Mouse (Mus musculus) lung, embryonic 14.5 days (tissue): ENCODE measurements at regions not wholly inside any gene's neighbourhood (a gene's known extent, or its start where the extent isn't known, plus 50 kb on each side); places are given as distances from the start of the nearest gene placed in this dataset.
A peak's percentile ranks its signal among the peaks of the same experiment; 100 is the strongest.

Source experiments
- ATAC-seq: fragments of 200-750 bp; cut with Nextera tagmentation; 2 replicates; pipeline ENCODE4 v1.8.0; 2017; ENCODE audit warnings: mild to moderate bottlenecking, moderate TSS enrichment, moderate library complexity; ENCODE audit not compliant: insufficient read depth
- DNase-seq: peaks from one replicate; pipeline ENCODE4 v3.0.0-alpha.2; 2015
- H3K27ac ChIP-seq: fragments of 300-500 bp; sonication (generic); 2 replicates; pipeline ENCODE4 v1.5.1; 2014; ENCODE audit warnings: low read depth, mild to moderate bottlenecking, moderate library complexity
- H3K27me3 ChIP-seq: fragments of 300-500 bp; sonication (generic); 2 replicates; pipeline ENCODE4 v1.6.1; 2014; ENCODE audit warnings: low read length, control low read depth; ENCODE audit not compliant: insufficient read depth
- H3K36me3 ChIP-seq: fragments of 300-500 bp; sonication (generic); 2 replicates; pipeline ENCODE4 v1.6.1; 2014; ENCODE audit warnings: control low read depth; ENCODE audit not compliant: insufficient read depth
- H3K4me1 ChIP-seq: fragments of 300-500 bp; sonication (generic); 2 replicates; pipeline ENCODE4 v1.6.1; 2014; ENCODE audit warnings: antibody characterized with exemption, control low read depth; ENCODE audit not compliant: insufficient read depth
- H3K4me2 ChIP-seq: fragments of 300-500 bp; sonication (generic); 2 replicates; pipeline ENCODE4 v1.6.1; 2014; ENCODE audit warnings: mild to moderate bottlenecking
- H3K4me3 ChIP-seq: fragments of 300-500 bp; sonication (generic); 2 replicates; pipeline ENCODE4 v1.5.1; 2014; ENCODE audit warnings: low read depth, low read length
- H3K9ac ChIP-seq: fragments of 300-500 bp; sonication (generic); 2 replicates; pipeline ENCODE4 v1.6.1; 2014
- H3K9me3 ChIP-seq: fragments of 300-500 bp; sonication (generic); 2 replicates; pipeline ENCODE4 v1.6.1; 2016; ENCODE audit warnings: low read depth, low read length, control low read depth
- CTCF ChIP-seq: IDR thresholded peaks from 2 replicates; pipeline ENCODE4 v1.5.1; 2016; ENCODE audit warnings: antibody characterized with exemption, low read depth
- WGBS: fragments of 180-500 bp; shearing (Covaris S2); extraction: QIAGEN DNeasy Blood & Tissue Kit; methylation state at CpG from one replicate; pipeline ENCODE4 v1.1.7; 2014; 5-methylcytosine and 5-hydroxymethylcytosine counted together

DNA sequence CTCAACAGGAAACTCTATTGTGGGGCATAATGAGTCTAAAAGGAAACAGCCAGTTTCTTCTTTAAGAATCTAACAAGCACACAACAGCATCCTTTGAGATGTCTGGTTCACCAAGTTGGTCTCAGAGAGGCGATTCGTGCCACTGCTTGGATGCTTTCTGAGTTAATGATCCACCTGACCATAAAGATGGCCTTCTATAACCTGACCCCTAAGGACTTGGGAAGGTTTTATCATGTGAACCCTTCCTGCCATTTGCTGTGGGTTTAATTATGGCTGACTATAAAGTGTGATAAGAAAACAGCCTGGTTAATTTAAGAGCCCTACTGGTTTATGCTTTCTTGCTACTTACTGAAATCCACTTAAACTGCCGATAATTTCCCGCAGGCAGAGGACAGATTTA is 363.0 kb upstream of the Arid1b start:
- no peak for TF ChIP-seq CTCF
- H3K27me3 ChIP-seq: no peaks in the 10 kb centered on the region
- H3K27ac ChIP-seq: no peak overlapping the region
- H3K36me3 ChIP-seq: no peaks in the 10 kb centered on the region
- no peaks in the 10 kb centered on the region for H3K4me1 ChIP-seq
- ATAC-seq (no peak), DNase-seq (no peak)
- H3K9me3 ChIP-seq: no peaks in the 10 kb centered on the region
- H3K4me2 ChIP-seq: no peak overlapping the region
- H3K9ac ChIP-seq: no peak overlapping the region
- no peak overlapping the region for H3K4me3 ChIP-seq
- WGBS: 85% methylated on average over 4 of the region's 4 CpGs

DNA sequence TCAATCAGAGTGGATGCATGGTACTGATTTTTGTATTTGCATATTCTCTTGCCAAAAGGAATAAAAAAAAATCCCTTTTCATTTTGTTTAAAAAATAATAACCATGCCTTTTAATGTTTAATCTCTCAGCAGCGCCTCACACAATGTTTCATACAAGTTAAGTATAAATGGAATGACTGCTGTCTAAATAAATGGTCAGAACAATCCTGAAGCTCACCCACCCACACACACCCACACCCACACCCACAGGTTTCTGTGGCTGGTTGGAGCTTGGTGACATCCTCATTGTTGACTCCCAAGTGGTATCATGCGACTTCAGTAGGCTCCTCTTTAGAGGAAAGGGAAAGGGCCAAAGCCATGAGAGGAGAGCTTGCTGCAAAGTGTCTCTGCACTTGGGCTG is 361.6 kb upstream of the Arid1b start:
- H3K4me1 ChIP-seq: no peaks in the 10 kb centered on the region
- H3K4me3 ChIP-seq: no peak overlapping the region
- H3K9me3 ChIP-seq: no peaks in the 10 kb centered on the region
- no peaks in the 10 kb centered on the region for H3K27me3 ChIP-seq
- no peak overlapping the region for H3K9ac ChIP-seq
- WGBS: 77% methylated on average over 2 of the region's 2 CpGs
- DNase-seq (no peak), ATAC-seq (no peak)
- TF ChIP-seq CTCF: no peak
- H3K4me2 ChIP-seq: no peak overlapping the region
- no peaks in the 10 kb centered on the region for H3K36me3 ChIP-seq
- H3K27ac ChIP-seq: no peak overlapping the region

GRCm38 (mm10) chr17:4633771-4634170 is 360.4 kb upstream of the Arid1b start:
- H3K4me1 ChIP-seq: no peaks in the 10 kb centered on the region
- DNase-seq: no peak
- no peaks in the 10 kb centered on the region for H3K36me3 ChIP-seq
- H3K27ac ChIP-seq: no peak overlapping the region
- no peaks in the 10 kb centered on the region for H3K9me3 ChIP-seq
- H3K4me2 ChIP-seq: no peak overlapping the region
- H3K27me3 ChIP-seq: no peaks in the 10 kb centered on the region
- no peak overlapping the region for H3K4me3 ChIP-seq
- WGBS: 51% methylated on average over 3 of the region's 3 CpGs
- TF ChIP-seq CTCF: no peak
- no peak overlapping the region for H3K9ac ChIP-seq
- no peak for ATAC-seq

DNA sequence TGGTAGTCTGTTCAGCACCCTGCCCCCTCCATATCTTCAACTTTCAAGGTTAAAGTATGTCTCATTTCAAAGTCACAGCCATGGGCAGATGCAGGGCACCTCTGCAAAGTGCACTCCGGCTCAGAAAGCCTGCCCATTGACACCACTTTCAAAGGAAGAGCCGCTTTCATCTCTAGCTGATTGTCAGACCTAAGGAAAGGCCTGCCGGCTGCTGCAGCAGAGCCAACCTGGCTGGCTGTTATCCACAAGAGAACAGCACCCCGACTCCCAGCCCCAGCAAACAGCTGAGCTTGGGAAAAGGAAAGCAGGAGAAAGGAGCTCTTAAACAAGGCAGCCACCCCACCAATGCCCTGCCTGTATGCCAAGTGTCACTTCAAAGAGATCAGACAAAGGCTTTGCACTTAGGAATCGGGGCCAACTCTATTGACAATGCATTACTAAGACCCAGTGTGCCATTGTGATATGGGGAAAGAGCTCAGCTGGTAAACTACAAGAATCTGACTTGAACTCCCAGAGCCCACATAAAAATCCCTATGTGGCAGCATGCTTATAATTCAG is 357.3 kb upstream of the Arid1b start:
- Histone ChIP-seq H3K27me3 (no peaks in the 10 kb centered on the region), H3K9ac (no peak overlapping the region), H3K36me3 (no peaks in the 10 kb centered on the region), H3K4me2 (no peak overlapping the region), H3K9me3 (no peaks in the 10 kb centered on the region), H3K4me3 (no peak overlapping the region), H3K4me1 (no peaks in the 10 kb centered on the region), H3K27ac (no peak overlapping the region)
- TF ChIP-seq CTCF: no peak
- WGBS: 32% methylated on average over 5 of the region's 5 CpGs
- DNase-seq (no peak), ATAC-seq (no peak)

GRCm38 (mm10) chr17:4639531-4639930 is 354.6 kb upstream of the Arid1b start:
- ATAC-seq (no peak), DNase-seq (no peak)
- TF ChIP-seq CTCF: no peak
- no peak overlapping the region for H3K4me2 ChIP-seq
- no peak overlapping the region for H3K9ac ChIP-seq
- no peaks in the 10 kb centered on the region for H3K36me3 ChIP-seq
- no peak overlapping the region for H3K4me3 ChIP-seq
- 77% methylated on average over 4 of the region's 4 CpGs for WGBS
- H3K27me3 ChIP-seq: no peaks in the 10 kb centered on the region
- no peak overlapping the region for H3K27ac ChIP-seq
- no peaks in the 10 kb centered on the region for H3K4me1 ChIP-seq
- no peaks in the 10 kb centered on the region for H3K9me3 ChIP-seq

DNA sequence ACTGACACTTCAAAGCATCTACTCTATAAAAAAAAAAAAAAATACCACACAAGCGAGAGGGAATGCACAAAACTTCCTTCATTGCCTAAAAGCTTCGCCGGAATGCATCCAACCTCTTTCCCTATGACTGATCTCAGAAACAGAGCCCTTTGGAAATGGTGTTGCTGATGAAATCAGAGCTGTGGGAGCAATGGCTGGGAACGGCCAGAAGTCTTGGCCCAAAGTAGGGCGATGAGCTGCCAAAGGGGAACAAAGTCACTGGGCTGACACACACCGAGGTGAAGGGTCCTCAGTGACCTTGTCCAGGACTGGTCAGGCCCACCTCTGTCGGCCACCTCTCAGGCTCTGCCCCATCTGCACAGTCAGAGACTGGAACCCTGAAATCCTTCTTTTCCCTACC is 353.6 kb upstream of the Arid1b start:
- no peak for TF ChIP-seq CTCF
- H3K9ac ChIP-seq: no peak overlapping the region
- H3K36me3 ChIP-seq: no peaks in the 10 kb centered on the region
- no peak overlapping the region for H3K4me2 ChIP-seq
- WGBS: 67% methylated on average over 7 of the region's 7 CpGs
- DNase-seq (peak; percentile 23), ATAC-seq (no peak)
- H3K27me3 ChIP-seq: no peaks in the 10 kb centered on the region
- no peaks in the 10 kb centered on the region for H3K9me3 ChIP-seq
- H3K4me1 ChIP-seq: no peaks in the 10 kb centered on the region
- H3K27ac ChIP-seq: no peak overlapping the region
- H3K4me3 ChIP-seq: no peak overlapping the region

DNA sequence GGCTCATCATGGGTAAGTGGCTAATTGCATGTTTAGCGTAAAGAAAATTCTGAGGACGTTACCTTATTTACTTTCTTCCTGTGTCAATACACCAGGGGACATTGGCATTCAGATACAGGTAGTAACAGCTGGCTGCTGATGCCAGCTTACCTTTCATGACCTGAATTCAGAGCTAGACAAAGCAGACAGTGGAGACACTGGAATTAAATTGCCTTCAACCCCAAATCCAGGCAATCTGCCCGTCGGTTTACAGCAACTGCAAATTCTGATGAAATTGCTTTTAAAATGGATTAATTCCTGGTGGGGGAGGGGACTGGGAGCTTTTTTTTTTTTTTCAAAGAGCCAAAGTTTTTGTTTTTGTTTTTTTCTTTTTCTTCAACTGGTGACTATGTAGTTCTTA is 353.0 kb upstream of the Arid1b start:
- ATAC-seq: no peak
- no peaks in the 10 kb centered on the region for H3K27me3 ChIP-seq
- no peak for DNase-seq
- H3K4me3 ChIP-seq: no peak overlapping the region
- H3K4me2 ChIP-seq: no peak overlapping the region
- no peak overlapping the region for H3K27ac ChIP-seq
- WGBS: 58% methylated on average over 4 of the region's 4 CpGs
- no peaks in the 10 kb centered on the region for H3K36me3 ChIP-seq
- H3K9me3 ChIP-seq: no peaks in the 10 kb centered on the region
- no peak overlapping the region for H3K9ac ChIP-seq
- TF ChIP-seq CTCF: no peak
- no peaks in the 10 kb centered on the region for H3K4me1 ChIP-seq

GRCm38 (mm10) chr17:4642046-4642445 is 352.1 kb upstream of the Arid1b start:
- 47% methylated on average over 1 of the region's 1 CpGs for WGBS
- no peaks in the 10 kb centered on the region for H3K9me3 ChIP-seq
- ATAC-seq (no peak), DNase-seq (no peak)
- no peaks in the 10 kb centered on the region for H3K27me3 ChIP-seq
- H3K9ac ChIP-seq: no peak overlapping the region
- H3K4me2 ChIP-seq: no peak overlapping the region
- H3K36me3 ChIP-seq: no peaks in the 10 kb centered on the region
- H3K4me1 ChIP-seq: no peaks in the 10 kb centered on the region
- no peak overlapping the region for H3K27ac ChIP-seq
- no peak for TF ChIP-seq CTCF
- H3K4me3 ChIP-seq: no peak overlapping the region
